Mouse (Mus musculus): Measurements from ENCODE around the gene Hebp2.

- TF ChIP-seq CTCF (IDR thresholded peaks at IDR 0.05; ENCODE audit: low read depth, low read length) (no peak), GATA1 (IDR thresholded peaks at IDR 0.05; ENCODE audit: borderline replicate concordance, low read length) (no peak), GATA2 (IDR thresholded peaks at IDR 0.05; ENCODE audit: borderline replicate concordance, low read depth, low read length) (no peak), POLR2AphosphoS5 (IDR thresholded peaks at IDR 0.05; ENCODE audit: insufficient replicate concordance, low read depth, low read length) (no peak), TAL1 (conservative IDR thresholded peaks at IDR 0.05; ENCODE audit: low read depth, low read length) (no peak)
These were observed 19.6 kb downstream of the Hebp2 start for GRCm38 (mm10) chr10:18526184-18526850.

All from G1E (cell line).